Mouse (Mus musculus) heart, embryonic 11.5 days (tissue): Measurements from ENCODE around the gene Hist1h2bh. TPM values are rescaled to one million over a fixed set of nuclear protein-coding genes. Genes with fewer than 3 reads are reported as not detected.
"Not testable (repeated sequence)": the region's sequence is repeated elsewhere in the genome, so short reads cannot be mapped to it uniquely, and the experiment has no call there.

ENCODE experiments used
- ATAC-seq: fragments of 200-750 bp; cut with Nextera tagmentation; replicated peaks from 2 replicates; pipeline ENCODE4 v1.8.0; 2017; ENCODE audit warnings: moderate library complexity; ENCODE audit not compliant: insufficient number of reproducible peaks, low FRiP score, low TSS enrichment
- H3K27ac ChIP-seq: fragments of 300-500 bp; sonication (generic); 2 replicates; pipeline ENCODE4 v1.5.1; 2014; ENCODE audit warnings: mild to moderate bottlenecking, low read depth, low read length
- H3K27me3 ChIP-seq: fragments of 300-500 bp; sonication (generic); 2 replicates; pipeline ENCODE4 v1.6.1; 2014; ENCODE audit warnings: mild to moderate bottlenecking, low read length, mixed read lengths; ENCODE audit not compliant: control insufficient read depth, insufficient read depth
- H3K36me3 ChIP-seq: fragments of 300-500 bp; sonication (generic); 2 replicates; pipeline ENCODE4 v1.6.1; 2014; ENCODE audit warnings: mild to moderate bottlenecking, low read length, moderate library complexity, mixed read lengths; ENCODE audit not compliant: control insufficient read depth, insufficient read depth
- H3K4me1 ChIP-seq: fragments of 300-500 bp; sonication (generic); 2 replicates; pipeline ENCODE4 v1.6.1; 2014; ENCODE audit warnings: low read length; ENCODE audit not compliant: control insufficient read depth, insufficient read depth
- H3K4me2 ChIP-seq: fragments of 300-500 bp; sonication (generic); 2 replicates; pipeline ENCODE4 v1.6.1; 2014; ENCODE audit warnings: mild to moderate bottlenecking, moderate library complexity
- H3K4me3 ChIP-seq: fragments of 300-500 bp; sonication (generic); 2 replicates; pipeline ENCODE4 v1.5.1; 2014; ENCODE audit warnings: low read depth, low read length
- H3K9ac ChIP-seq: fragments of 300-500 bp; sonication (generic); 2 replicates; pipeline ENCODE4 v1.6.1; 2014; ENCODE audit warnings: mild to moderate bottlenecking, low read depth, low read length, moderate library complexity
- H3K9me3 ChIP-seq: fragments of 300-500 bp; sonication (generic); replicated peaks from 2 replicates; pipeline ENCODE4 v1.6.1; 2016; ENCODE audit warnings: low read length; ENCODE audit not compliant: control insufficient read depth
- WGBS: fragments of 180-500 bp; shearing (Covaris S2); extraction: QIAGEN DNeasy Blood & Tissue Kit; methylation state at CpG from one replicate; pipeline ENCODE4 v1.1.7; 2014; ENCODE audit not compliant: insufficient replicate concordance; 5-methylcytosine and 5-hydroxymethylcytosine counted together
- polyA plus RNA-seq: library from polyadenylated mRNA; unstranded; fragments of >200 nt; fragmentation: Nextera tagmentation; extraction: Ambion mirVana; gene quantifications from 2 replicates; pipeline ENCODE4 v1.2.1, GENCODE M21; 2014

Gene Hist1h2bh
- polyA plus RNA-seq = 0.43 and 0.66 TPM in 2 replicates

DNA sequence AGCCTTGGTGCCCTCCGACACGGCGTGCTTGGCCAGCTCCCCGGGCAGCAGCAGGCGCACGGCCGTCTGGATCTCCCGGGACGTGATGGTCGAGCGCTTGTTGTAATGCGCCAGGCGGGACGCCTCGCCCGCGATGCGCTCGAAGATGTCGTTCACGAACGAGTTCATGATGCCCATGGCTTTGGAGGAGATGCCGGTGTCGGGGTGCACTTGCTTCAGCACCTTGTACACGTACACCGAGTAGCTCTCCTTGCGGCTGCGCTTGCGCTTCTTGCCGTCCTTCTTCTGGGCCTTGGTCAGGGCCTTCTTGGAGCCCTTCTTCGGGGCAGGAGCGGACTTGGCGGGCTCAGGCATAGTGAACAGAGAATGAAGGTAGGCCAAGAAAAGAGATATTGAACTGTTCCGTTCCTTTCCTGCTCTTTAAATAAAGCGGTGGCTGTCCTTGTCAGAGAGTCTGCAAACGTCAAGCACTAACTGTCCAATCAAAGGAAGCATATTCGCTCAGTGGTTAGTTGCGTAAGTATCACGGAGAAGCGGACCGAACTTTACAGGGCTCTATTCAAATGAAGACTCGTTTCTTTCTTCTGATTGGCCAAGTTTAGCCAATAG lies at the start of gene Hist1h2bh:
TSS of gene Hist1h2bh (minus strand) at position 394 of the 609 bp plus-strand sequence.
- H3K4me2 ChIP-seq = peak within 1 kb of the TSS; percentile 80
- not testable (repeated sequence) for H3K36me3 ChIP-seq, H3K9me3 ChIP-seq, H3K4me1 ChIP-seq, H3K27me3 ChIP-seq
- ATAC-seq = peak; percentile 89
- peak within 1 kb of the TSS; percentile 51 for H3K4me3 ChIP-seq
- peak within 1 kb of the TSS; percentile 96 for H3K27ac ChIP-seq
- under 1% methylated on average over 25 of the region's 42 CpGs for WGBS
- peak within 1 kb of the TSS; percentile 64 for H3K9ac ChIP-seq

DNA sequence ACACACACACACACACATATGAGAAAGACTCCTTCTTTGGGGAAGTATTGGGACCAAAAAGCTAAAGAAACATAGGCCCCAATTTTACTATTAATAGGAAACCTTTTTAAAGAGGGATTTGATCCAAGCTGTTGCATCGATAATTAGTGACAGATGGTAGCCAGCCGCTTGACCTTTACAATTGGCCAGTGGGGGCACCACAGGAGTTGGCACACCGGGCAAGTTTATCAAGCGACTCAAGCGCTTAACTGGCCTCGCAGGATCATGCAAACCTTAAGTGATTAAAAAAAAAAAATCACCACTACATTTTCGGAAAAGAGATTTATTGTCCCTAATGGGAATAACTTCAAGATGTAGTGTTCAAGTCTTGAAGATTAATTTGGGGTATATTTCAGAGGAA lies 49.4 kb upstream of the Hist1h2bh start:
- H3K36me3 ChIP-seq = no peaks in the 10 kb centered on the region
- 89% methylated on average over 7 of the region's 7 CpGs for WGBS
- ATAC-seq = no peak
- no peak overlapping the region for H3K27ac ChIP-seq
- no peaks in the 10 kb centered on the region for H3K27me3 ChIP-seq
- no peak overlapping the region for H3K9ac ChIP-seq
- peaks cover 5% of the 10 kb centered on the region; the same call in 1 of the 2 replicates for H3K4me1 ChIP-seq
- H3K4me3 ChIP-seq = no peak overlapping the region
- no peaks in the 10 kb centered on the region for H3K9me3 ChIP-seq
- H3K4me2 ChIP-seq = no peak overlapping the region

DNA sequence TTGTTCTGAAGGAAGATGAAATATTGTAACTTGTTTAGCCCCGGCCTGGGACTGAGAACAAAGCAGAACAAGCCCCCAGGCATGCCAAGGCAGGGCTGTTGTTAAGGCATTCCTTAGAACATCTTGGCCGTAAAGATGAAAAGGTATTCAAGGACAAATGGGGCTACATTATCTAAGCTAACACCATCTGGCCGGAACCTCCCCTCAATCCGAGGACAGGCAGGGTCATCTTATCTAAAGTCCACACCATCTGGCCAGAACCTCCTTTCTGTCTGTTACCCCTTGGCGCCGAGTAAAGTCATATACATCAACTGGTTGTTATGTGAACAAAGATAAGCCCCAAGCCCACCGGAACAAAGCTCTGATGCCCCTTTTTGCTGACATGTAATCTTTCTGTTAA lies 48.7 kb upstream of the Hist1h2bh start:
- H3K4me2 ChIP-seq, H3K4me1 ChIP-seq, H3K9ac ChIP-seq, H3K4me3 ChIP-seq, H3K9me3 ChIP-seq, H3K36me3 ChIP-seq, ATAC-seq, H3K27ac ChIP-seq, H3K27me3 ChIP-seq: not testable (repeated sequence)
- WGBS = 65% methylated on average over 7 of the region's 7 CpGs

DNA sequence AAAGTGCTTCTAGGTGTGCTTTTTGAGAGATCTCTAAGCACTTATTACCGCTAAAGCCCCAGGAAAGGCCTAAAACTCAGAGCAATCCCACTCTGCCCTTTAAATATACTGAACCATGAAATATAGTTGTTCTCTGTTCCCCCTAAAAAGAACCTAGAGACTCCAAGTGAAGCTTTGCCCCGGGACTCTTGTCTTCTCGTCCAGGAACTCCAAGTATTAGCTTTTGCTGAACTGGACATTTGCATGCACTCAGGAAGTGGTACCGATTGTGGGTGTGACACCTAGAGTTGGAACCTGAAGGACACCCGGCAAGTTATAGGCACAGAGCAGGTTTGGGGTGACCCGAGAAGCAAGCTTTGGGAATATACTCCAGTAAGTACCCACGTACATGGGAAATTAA lies 48.0 kb upstream of the Hist1h2bh start:
- no peak for ATAC-seq
- Histone ChIP-seq H3K27me3 (no peaks in the 10 kb centered on the region), H3K36me3 (no peaks in the 10 kb centered on the region), H3K4me2 (no peak overlapping the region), H3K9me3 (no peaks in the 10 kb centered on the region), H3K4me1 (peaks cover 10% of the 10 kb centered on the region), H3K9ac (no peak overlapping the region), H3K4me3 (no peak overlapping the region), H3K27ac (no peak overlapping the region)
- 88% methylated on average over 7 of the region's 7 CpGs for WGBS

DNA sequence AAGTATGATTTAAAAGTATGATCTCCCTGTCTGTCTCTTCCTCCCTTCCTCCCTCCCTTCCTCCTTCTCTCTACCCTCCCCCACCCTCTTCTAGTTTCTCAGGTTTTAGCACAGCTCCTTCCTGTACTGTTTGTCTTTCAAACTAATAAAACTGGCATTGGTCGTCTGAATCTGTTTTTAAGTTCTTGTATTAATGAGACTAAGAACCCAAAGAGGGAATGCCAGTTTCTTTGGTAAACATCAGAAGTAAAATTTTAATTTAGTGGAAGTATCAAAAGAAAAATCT lies 43.7 kb upstream of the Hist1h2bh start:
- no peaks in the 10 kb centered on the region for H3K27me3 ChIP-seq
- ATAC-seq = no peak
- H3K4me2 ChIP-seq = peak overlapping the region; percentile 69
- H3K9ac ChIP-seq = peak overlapping the region; percentile 71
- 12% methylated on average over 1 of the region's 1 CpGs for WGBS
- peak overlapping the region; percentile 36 for H3K4me3 ChIP-seq
- peak overlapping the region; percentile 96 for H3K27ac ChIP-seq
- H3K4me1 ChIP-seq = peaks cover 16% of the 10 kb centered on the region; the same call in 1 of the 2 replicates
- no peaks in the 10 kb centered on the region for H3K36me3 ChIP-seq
- no peaks in the 10 kb centered on the region for H3K9me3 ChIP-seq

DNA sequence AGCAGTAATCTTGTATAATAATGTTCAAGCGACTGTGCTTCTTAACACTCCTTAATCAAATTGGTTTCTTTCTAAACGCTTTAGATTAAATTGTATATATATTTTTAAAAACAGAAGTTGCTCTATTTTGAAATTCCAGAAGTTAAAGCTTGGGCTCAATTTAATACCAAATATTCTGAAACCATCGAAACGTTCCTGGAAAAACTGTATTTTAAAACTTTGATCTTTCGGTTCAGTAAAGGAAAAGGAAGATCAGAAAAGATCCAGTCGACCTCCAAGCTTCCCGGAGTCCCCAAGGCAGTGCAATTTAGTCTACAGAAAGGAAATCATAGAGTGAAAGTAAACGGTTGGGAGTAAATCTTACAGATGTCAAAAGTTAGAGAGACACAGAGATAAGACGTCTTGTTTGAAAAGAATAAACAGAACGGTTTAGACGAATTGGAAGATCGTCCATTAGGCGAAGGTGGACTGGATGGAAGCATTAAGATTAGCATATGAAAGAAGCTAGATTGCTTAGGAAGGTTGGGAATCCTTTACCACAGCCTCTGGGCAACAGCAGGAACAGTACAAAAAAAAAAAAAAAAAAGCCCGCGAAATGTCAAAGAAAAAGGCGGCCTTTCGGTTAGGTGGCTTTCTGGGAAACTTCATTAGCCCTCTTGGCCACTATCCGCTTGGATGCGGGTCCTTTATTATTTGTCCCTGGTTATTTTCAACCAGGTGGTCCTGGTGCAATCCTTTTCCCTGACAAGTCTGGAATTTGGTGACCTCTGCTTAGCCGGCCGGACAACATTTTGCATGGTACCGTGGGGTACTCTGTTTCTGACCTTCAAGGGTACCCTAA lies 43.1 kb upstream of the Hist1h2bh start:
- H3K36me3 ChIP-seq = no peaks in the 10 kb centered on the region
- H3K4me3 ChIP-seq = peak overlapping the region; percentile 36
- WGBS = 3% methylated on average over 22 of the region's 22 CpGs

DNA sequence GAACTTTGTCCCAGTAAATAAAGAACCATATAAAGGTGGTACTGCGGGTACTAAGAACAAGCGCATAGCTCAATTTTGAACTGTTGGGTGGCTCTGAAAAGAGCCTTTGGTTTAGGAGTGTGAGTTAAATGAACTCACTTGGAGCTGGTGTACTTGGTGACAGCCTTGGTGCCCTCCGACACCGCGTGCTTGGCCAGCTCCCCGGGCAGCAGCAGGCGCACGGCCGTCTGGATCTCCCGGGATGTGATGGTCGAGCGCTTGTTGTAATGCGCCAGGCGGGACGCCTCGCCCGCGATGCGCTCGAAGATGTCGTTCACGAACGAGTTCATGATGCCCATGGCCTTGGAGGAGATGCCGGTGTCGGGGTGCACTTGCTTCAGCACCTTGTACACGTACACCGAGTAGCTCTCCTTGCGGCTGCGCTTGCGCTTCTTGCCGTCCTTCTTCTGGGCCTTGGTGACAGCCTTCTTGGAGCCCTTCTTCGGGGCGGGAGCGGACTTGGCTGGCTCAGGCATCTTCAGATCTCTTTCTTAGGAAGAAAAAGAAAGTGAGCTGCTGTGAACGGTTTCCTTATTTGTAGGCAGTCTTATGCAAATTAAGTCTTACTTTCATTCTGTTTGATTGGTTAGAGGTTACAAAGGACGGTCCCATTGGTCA lies 42.4 kb upstream of the Hist1h2bh start:
- Histone ChIP-seq H3K27ac (peak overlapping the region; percentile 96), H3K4me1 (peaks cover 18% of the 10 kb centered on the region; the same call in 1 of the 2 replicates), H3K9ac (peak overlapping the region; percentile 80), H3K4me2 (peak overlapping the region; percentile 69), H3K4me3 (peak overlapping the region; percentile 38)
- H3K27me3 ChIP-seq, H3K36me3 ChIP-seq, H3K9me3 ChIP-seq: not testable (repeated sequence)
- under 1% methylated on average over 21 of the region's 36 CpGs for WGBS
- ATAC-seq = peak; percentile 83

More for the DNA sequence above, 43.1 kb upstream of the Hist1h2bh start:
- Histone ChIP-seq H3K9me3 (no peaks in the 10 kb centered on the region), H3K4me2 (peak overlapping the region; percentile 69), H3K27ac (peak overlapping the region; percentile 96), H3K27me3 (no peaks in the 10 kb centered on the region), H3K4me1 (peaks cover 18% of the 10 kb centered on the region; the same call in 1 of the 2 replicates), H3K9ac (peak overlapping the region; percentile 71)
- no peak for ATAC-seq

DNA sequence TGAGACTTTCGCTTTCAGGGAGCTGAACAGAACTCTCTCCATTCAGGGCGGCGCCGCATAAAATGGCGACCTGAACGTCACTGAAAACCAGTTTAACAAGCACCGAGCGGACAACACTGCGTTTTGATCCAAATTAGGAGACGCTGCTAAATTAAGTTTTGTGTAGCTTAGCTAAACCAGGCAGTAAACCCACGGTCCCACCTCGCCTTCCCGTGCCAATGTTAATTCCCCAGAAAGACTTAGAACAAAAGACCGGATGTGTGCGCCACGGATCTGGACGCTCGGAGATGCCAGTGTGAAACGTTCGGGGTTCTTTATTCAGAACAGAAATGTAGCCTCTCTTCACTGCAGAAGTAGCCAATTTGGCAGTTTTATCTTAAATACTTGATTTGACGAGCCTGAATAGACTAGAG lies 41.8 kb upstream of the Hist1h2bh start:
- no peaks in the 10 kb centered on the region for H3K36me3 ChIP-seq
- H3K27ac ChIP-seq = peak overlapping the region; percentile 96
- H3K4me1 ChIP-seq = peaks cover 18% of the 10 kb centered on the region; the same call in 1 of the 2 replicates
- peak overlapping the region; percentile 80 for H3K9ac ChIP-seq
- whole genome bisulfite sequencing = under 1% methylated on average over 21 of the region's 21 CpGs
- H3K4me3 ChIP-seq = peak overlapping the region; percentile 38
- no peak for ATAC-seq
- H3K4me2 ChIP-seq = peak overlapping the region; percentile 69
- H3K9me3 ChIP-seq = no peaks in the 10 kb centered on the region
- H3K27me3 ChIP-seq = no peaks in the 10 kb centered on the region
